Mouse (Mus musculus): Measurements from ENCODE around the gene Unk. TPM values are rescaled to one million over a fixed set of nuclear protein-coding genes. Genes with fewer than 3 reads are reported as not detected.

Gene Unk
- polyA plus RNA-seq, 1 experiment from 2014 or later: 34.6 TPM

DNA sequence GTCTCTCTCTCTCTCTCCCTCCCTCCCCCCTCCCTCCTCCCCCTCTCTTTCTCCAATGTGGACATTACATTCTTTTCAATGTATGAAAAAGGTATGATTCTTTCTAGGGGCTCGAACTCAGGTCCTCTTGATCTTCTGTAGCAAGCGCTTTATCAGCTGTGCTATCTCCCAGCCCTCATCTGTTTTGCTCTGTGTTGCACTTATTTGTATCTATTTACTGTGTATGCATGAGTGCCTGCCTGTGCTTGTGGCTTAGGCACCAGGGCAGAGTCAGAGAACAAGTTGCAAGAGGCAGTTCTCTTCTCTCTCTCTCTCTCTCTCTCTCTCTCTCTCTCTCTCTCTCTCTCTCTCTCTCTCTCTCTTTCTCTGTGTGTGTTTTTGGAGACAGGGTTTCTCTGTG lies 74.9 kb downstream of the Unk start:
- WGBS: 93% methylated on average over 2 of the region's 2 CpGs
- no peak overlapping the region for H3K4me2 ChIP-seq (ENCODE audit: low read depth, severe bottlenecking)

DNA sequence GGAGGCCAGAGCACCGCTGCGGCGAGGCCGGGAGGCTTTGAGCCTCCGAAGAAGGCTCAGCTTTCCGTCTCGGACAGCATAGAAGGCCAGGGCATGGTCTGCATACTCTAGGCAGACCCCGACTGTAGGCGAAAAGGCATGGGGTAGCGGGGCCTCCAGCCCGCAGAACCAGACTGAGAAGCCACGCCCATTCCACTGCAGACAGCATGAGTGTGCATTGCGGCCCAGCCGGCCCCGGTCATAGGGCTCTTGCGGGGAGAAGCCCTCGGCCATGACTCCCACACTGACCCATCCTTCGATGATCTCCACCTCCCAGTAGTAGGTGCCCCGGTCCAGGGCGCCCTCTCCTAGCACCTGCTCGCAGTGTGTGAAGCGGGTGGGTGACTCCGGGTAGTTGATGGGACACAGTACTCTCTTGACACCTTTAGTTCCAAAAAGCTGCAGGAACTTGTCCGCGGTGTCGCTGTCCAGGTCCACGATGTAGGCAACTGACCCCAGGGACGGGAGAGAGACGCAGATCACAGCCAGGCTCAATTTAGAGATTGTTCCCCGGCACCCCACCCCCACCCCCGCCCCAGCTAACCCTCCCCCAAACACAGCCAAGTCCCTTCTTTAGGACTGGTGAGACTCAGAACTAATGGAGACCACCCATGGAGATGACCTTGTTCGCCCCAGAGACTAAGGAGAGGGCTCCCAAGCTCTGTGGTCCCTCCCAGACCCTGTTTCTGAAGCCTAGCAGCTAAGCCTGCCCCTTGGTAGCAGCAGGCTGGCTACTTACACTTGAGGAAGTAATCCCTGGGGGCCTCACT lies 76.2 kb downstream of the Unk start:
- WGBS: 24% methylated on average over 32 of the region's 32 CpGs
- no peak overlapping the region for H3K27ac ChIP-seq (replicated peaks; ENCODE audit: low read depth, low read length)

More for the DNA sequence above, 74.9 kb downstream of the Unk start:
- DNase-seq (ENCODE audit: low spot score) (no peak), ATAC-seq (ENCODE audit: insufficient number of reproducible peaks, low FRiP score, low TSS enrichment, low read depth) (no peak)
- H3K36me3 ChIP-seq (ENCODE audit: control insufficient read depth, insufficient read depth, low read length): no peaks in the 10 kb centered on the region
- H3K4me1 ChIP-seq (ENCODE audit: control insufficient read depth, insufficient read depth, low read length): peaks cover 42% of the 10 kb centered on the region
- peaks cover 41% of the 10 kb centered on the region for H3K27me3 ChIP-seq (ENCODE audit: control insufficient read depth, insufficient read depth, low read length)
- H3K4me3 ChIP-seq (ENCODE audit: low read depth, low read length): no peak overlapping the region
- H3K27ac ChIP-seq (replicated peaks; ENCODE audit: low read depth, low read length): no peak overlapping the region
- H3K9me3 ChIP-seq (ENCODE audit: control insufficient read depth, low read length): no peaks in the 10 kb centered on the region
- no peak overlapping the region for H3K9ac ChIP-seq (ENCODE audit: low read length)

DNA sequence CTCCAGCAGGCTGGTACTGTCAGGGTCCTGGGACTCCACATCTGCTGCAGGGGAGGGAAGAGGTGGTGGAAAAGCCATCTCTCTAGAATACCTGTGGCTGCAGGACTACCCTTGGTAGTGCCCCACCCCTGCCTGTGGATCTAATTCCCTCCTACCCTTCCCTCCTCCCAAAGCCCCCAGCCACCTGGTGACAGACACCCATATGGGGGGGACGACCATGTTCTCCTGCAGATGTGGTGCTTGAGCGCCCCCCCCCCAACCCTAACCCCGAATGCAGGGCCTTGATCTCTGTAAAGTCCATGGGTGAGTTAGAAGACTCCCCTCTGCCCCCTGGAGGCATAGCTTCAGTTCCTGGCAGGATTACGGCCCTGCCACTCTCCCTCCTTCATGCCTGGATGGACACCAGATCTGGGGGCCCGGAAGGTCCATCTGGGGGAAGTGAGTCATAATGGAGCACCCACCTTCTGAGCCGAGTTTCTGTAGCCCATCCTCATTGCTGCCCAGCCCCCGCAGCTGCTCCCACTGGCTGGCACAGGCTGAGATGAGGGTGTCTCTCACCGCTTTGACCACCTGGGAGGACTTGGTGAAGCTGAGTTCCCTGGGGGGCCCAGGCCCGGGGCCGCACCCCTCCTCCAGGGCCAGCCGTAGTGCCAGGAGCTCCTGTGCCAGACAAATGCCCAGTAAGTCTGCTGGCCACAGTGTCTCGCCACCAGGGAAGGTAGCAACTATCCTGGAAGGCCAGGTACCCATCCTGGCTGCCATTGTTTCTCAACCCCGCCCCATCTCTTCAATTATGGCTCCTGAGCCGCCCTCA lies 77.0 kb downstream of the Unk start:
- Histone ChIP-seq H3K27me3 (ENCODE audit: control insufficient read depth, insufficient read depth, low read length) (peaks cover 60% of the 10 kb centered on the region), H3K9me3 (ENCODE audit: control insufficient read depth, low read length) (no peaks in the 10 kb centered on the region), H3K4me2 (ENCODE audit: low read depth, severe bottlenecking) (peak overlapping the region; percentile 20; the same call in 1 of the 2 replicates), H3K4me1 (ENCODE audit: control insufficient read depth, insufficient read depth, low read length) (peaks cover 37% of the 10 kb centered on the region), H3K36me3 (ENCODE audit: control insufficient read depth, insufficient read depth, low read length) (no peaks in the 10 kb centered on the region), H3K9ac (ENCODE audit: low read length) (no peak overlapping the region), H3K4me3 (ENCODE audit: low read depth, low read length) (no peak overlapping the region), H3K27ac (replicated peaks; ENCODE audit: low read depth, low read length) (no peak overlapping the region)
- WGBS: 31% methylated on average over 14 of the region's 14 CpGs
- DNase-seq (ENCODE audit: low spot score): no peak
- ATAC-seq (ENCODE audit: insufficient number of reproducible peaks, low FRiP score, low TSS enrichment, low read depth): no peak

More for the DNA sequence above, 76.2 kb downstream of the Unk start:
- H3K4me3 ChIP-seq (ENCODE audit: low read depth, low read length): 0 out of 2 replicates have a peak overlapping the region, but pooled peaks have one; percentile 8
- 0 out of 2 replicates have a peak overlapping the region, but pooled peaks have one; percentile 17 for H3K9ac ChIP-seq (ENCODE audit: low read length)
- no peaks in the 10 kb centered on the region for H3K9me3 ChIP-seq (ENCODE audit: control insufficient read depth, low read length)
- DNase-seq (ENCODE audit: low spot score) (peak; percentile 58), ATAC-seq (ENCODE audit: insufficient number of reproducible peaks, low FRiP score, low TSS enrichment, low read depth) (0 out of 2 replicates have a peak, but pooled peaks have one; percentile 37)
- peaks cover 42% of the 10 kb centered on the region for H3K4me1 ChIP-seq (ENCODE audit: control insufficient read depth, insufficient read depth, low read length)
- no peaks in the 10 kb centered on the region for H3K36me3 ChIP-seq (ENCODE audit: control insufficient read depth, insufficient read depth, low read length)
- H3K4me2 ChIP-seq (ENCODE audit: low read depth, severe bottlenecking): peak overlapping the region; percentile 25
- H3K27me3 ChIP-seq (ENCODE audit: control insufficient read depth, insufficient read depth, low read length): peaks cover 54% of the 10 kb centered on the region

DNA sequence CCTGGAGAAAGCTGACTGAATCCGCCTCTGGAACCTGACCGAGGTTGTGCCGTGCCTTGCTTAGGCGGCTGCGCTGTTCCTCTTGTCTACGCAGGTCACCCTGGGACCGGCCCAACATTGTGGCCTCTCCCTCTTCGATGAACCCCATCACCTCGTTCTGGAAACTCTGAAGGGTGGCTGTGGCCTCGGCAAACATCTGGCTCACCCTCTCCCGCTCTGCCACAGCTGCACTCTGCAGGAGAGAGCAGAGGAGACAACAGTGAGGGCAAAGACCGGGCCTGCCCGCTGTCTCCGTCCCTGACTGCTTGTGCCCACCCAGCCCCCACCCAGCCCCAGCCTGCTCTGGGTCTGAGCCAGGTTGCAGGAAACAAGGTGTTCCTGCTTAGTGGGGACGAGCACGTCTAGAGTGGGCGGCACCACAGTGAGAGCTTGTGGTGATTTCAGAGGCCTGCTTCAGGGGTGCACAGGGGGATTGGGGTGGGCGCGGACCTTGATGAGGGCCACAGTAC lies 77.7 kb downstream of the Unk start:
- 9% methylated on average over 19 of the region's 19 CpGs for WGBS
- H3K9me3 ChIP-seq (ENCODE audit: control insufficient read depth, low read length): no peaks in the 10 kb centered on the region
- H3K4me3 ChIP-seq (ENCODE audit: low read depth, low read length): no peak overlapping the region
- DNase-seq (ENCODE audit: low spot score) (peak; percentile 38), ATAC-seq (ENCODE audit: insufficient number of reproducible peaks, low FRiP score, low TSS enrichment, low read depth) (no peak)
- H3K4me1 ChIP-seq (ENCODE audit: control insufficient read depth, insufficient read depth, low read length): peaks cover 37% of the 10 kb centered on the region
- no peak overlapping the region for H3K27ac ChIP-seq (replicated peaks; ENCODE audit: low read depth, low read length)
- H3K36me3 ChIP-seq (ENCODE audit: control insufficient read depth, insufficient read depth, low read length): no peaks in the 10 kb centered on the region
- peaks cover 60% of the 10 kb centered on the region for H3K27me3 ChIP-seq (ENCODE audit: control insufficient read depth, insufficient read depth, low read length)
- no peak overlapping the region for H3K9ac ChIP-seq (ENCODE audit: low read length)
- H3K4me2 ChIP-seq (ENCODE audit: low read depth, severe bottlenecking): peak overlapping the region; percentile 20

DNA sequence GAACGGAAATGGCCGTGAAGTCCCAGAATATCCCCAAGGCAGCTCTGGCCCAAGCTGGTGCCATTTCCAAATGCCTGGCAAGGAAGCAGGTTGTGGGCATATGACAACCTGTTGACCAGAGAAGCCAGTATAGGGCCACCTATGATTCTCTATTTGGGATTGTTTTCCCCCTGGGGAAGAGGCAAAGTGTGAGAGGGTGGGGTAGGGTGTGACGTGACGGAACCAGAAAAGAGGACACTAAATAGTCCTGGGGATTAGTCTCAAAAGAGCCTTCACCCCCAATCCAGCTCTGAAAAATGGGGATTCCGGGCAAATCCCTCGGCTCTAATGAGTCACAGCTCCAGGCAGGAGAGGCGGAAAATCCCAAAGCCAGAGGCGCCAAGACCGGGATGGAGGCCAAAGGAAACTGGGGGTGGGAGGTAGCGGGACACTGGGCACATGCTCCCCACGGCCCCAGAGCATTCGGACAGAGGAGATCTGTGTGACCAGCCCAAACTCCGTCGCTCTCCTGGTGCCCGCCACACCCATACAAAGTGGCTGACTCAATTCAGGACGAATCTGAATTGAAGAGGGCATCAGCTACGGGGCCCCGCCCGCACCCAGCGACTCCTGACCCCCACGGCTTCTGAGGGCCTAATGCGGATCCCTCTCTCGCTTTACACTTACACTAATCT lies 78.5 kb downstream of the Unk start:
- Histone ChIP-seq H3K9ac (ENCODE audit: low read length) (no peak overlapping the region), H3K27me3 (ENCODE audit: control insufficient read depth, insufficient read depth, low read length) (peaks cover 60% of the 10 kb centered on the region), H3K27ac (replicated peaks; ENCODE audit: low read depth, low read length) (no peak overlapping the region), H3K4me1 (ENCODE audit: control insufficient read depth, insufficient read depth, low read length) (peaks cover 36% of the 10 kb centered on the region), H3K36me3 (ENCODE audit: control insufficient read depth, insufficient read depth, low read length) (no peaks in the 10 kb centered on the region), H3K4me3 (ENCODE audit: low read depth, low read length) (no peak overlapping the region), H3K4me2 (ENCODE audit: low read depth, severe bottlenecking) (no peak overlapping the region), H3K9me3 (ENCODE audit: control insufficient read depth, low read length) (no peaks in the 10 kb centered on the region)
- ATAC-seq (ENCODE audit: insufficient number of reproducible peaks, low FRiP score, low TSS enrichment, low read depth): no peak
- WGBS: 7% methylated on average over 23 of the region's 23 CpGs
- DNase-seq (ENCODE audit: low spot score): no peak

DNA sequence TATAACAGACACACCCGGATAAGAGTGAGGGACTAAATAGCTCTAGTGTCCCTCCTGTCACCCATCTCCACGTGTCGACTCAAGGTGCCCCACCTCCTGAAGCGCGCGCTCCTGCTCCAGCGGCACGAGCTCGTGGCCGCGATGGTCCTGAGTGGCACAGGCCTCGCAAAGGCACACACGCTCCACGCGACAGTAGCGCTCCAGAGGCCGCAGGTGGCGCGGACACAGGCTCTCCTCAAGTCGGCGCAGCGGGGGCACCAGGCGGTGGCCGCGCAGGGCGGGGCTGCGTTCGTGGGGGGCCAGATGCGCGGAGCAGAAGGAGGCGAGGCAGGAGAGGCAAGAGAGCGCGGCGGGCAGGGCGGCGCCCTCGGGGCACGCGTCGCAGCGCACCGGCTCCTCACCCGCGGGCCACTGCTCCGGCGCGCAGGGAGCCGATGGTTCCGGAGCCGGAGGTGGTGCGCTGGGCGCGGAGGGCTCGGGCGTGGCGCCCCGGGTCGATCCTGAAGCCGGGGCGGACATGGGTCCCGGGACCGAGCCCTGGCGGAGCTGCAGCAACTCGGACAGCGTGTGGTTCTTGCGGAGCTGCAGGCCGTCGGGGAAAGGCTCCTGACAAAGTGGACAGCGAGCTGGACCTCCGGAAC lies 79.4 kb downstream of the Unk start:
- no peaks in the 10 kb centered on the region for H3K9me3 ChIP-seq (ENCODE audit: control insufficient read depth, low read length)
- no peak for ATAC-seq (ENCODE audit: insufficient number of reproducible peaks, low FRiP score, low TSS enrichment, low read depth)
- H3K36me3 ChIP-seq (ENCODE audit: control insufficient read depth, insufficient read depth, low read length): no peaks in the 10 kb centered on the region
- WGBS: 3% methylated on average over 70 of the region's 70 CpGs
- peak overlapping the region; percentile 45 for H3K9ac ChIP-seq (ENCODE audit: low read length)
- no peak overlapping the region for H3K27ac ChIP-seq (replicated peaks; ENCODE audit: low read depth, low read length)
- H3K4me3 ChIP-seq (ENCODE audit: low read depth, low read length): peak overlapping the region; percentile 30
- H3K4me2 ChIP-seq (ENCODE audit: low read depth, severe bottlenecking): peak overlapping the region; percentile 34
- peaks cover 31% of the 10 kb centered on the region for H3K4me1 ChIP-seq (ENCODE audit: control insufficient read depth, insufficient read depth, low read length)
- no peak for DNase-seq (ENCODE audit: low spot score)
- H3K27me3 ChIP-seq (ENCODE audit: control insufficient read depth, insufficient read depth, low read length): peaks cover 60% of the 10 kb centered on the region

DNA sequence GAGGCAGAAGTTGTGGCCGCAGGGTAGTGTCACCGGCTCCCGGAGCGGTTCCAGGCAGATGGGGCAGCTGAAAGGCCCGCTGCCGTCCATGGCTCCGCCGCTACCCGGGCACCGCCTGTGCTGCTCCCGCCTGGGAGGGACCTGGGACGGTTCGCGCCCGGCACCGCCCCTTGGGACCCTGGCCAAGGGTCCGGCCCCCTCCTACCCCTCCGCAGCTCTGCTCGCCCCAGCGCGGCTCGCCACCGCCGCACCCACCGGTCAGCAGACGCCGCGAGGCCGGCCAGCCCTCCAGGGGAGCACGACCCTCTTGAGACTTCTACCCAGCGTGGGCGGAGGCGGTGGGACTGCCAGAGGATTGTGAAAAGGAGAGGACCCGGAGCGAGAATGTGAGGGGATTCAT lies 80.0 kb downstream of the Unk start:
- H3K4me3 ChIP-seq (ENCODE audit: low read depth, low read length): peak overlapping the region; percentile 30
- ATAC-seq (ENCODE audit: insufficient number of reproducible peaks, low FRiP score, low TSS enrichment, low read depth): no peak
- peaks cover 60% of the 10 kb centered on the region for H3K27me3 ChIP-seq (ENCODE audit: control insufficient read depth, insufficient read depth, low read length)
- peak overlapping the region; percentile 45; the same call in 1 of the 2 replicates for H3K9ac ChIP-seq (ENCODE audit: low read length)
- WGBS: 2% methylated on average over 35 of the region's 35 CpGs
- no peak for DNase-seq (ENCODE audit: low spot score)
- H3K27ac ChIP-seq (replicated peaks; ENCODE audit: low read depth, low read length): no peak overlapping the region
- H3K4me2 ChIP-seq (ENCODE audit: low read depth, severe bottlenecking): peak overlapping the region; percentile 34
- no peaks in the 10 kb centered on the region for H3K9me3 ChIP-seq (ENCODE audit: control insufficient read depth, low read length)
- H3K36me3 ChIP-seq (ENCODE audit: control insufficient read depth, insufficient read depth, low read length): no peaks in the 10 kb centered on the region
- H3K4me1 ChIP-seq (ENCODE audit: control insufficient read depth, insufficient read depth, low read length): peaks cover 31% of the 10 kb centered on the region
